Mouse (Mus musculus) adrenal gland, postnatal 14 days (tissue): Measurements from ENCODE around the gene Slco2b1. TPM values are rescaled to one million over a fixed set of nuclear protein-coding genes. Genes with fewer than 3 reads are reported as not detected.
A peak's percentile ranks its signal among the peaks of the same experiment; 100 is the strongest.

Experiments
- DNase-seq: peaks from one replicate; pipeline ENCODE4 v3.0.0; 2021; ENCODE audit warnings: mixed read lengths
- total RNA-seq: library from RNA; stranded (reverse); gene quantifications from 2 replicates; pipeline ENCODE4 v1.2.3, GENCODE M21; 2021

Gene Slco2b1
- total RNA-seq, 1 experiment from 2014 or later: 19.8 TPM

- no peak for DNase-seq
These were observed 61.6 kb downstream of the Slco2b1 start for GRCm38 (mm10) chr7:99649585-99649984.

- DNase-seq: peak; percentile 87
These were observed 62.5 kb downstream of the Slco2b1 start for GRCm38 (mm10) chr7:99648623-99649022.

GRCm38 (mm10) chr7:99644701-99645100, 66.4 kb downstream of the Slco2b1 start:
- DNase-seq: no peak

- DNase-seq: no peak
These were observed 69.1 kb downstream of the Slco2b1 start for GRCm38 (mm10) chr7:99642078-99642477.

- peak; percentile 68 for DNase-seq
These were observed 69.9 kb downstream of the Slco2b1 start for GRCm38 (mm10) chr7:99641245-99641644.

- DNase-seq: peak; percentile 80
These were observed 77.0 kb downstream of the Slco2b1 start for GRCm38 (mm10) chr7:99633966-99634665.

- DNase-seq: no peak
These were observed 78.9 kb downstream of the Slco2b1 start for GRCm38 (mm10) chr7:99632286-99632685.

- no peak for DNase-seq
These were observed 83.8 kb downstream of the Slco2b1 start for GRCm38 (mm10) chr7:99627366-99627765.

GRCm38 (mm10) chr7:99626376-99627270, 84.5 kb downstream of the Slco2b1 start, which contains the start of gene Tpbgl:
TSS of gene Tpbgl (minus strand) at chr7:99627103.
- peak; percentile 83 for DNase-seq

- DNase-seq: peak; percentile 96
These were observed 85.3 kb downstream of the Slco2b1 start for GRCm38 (mm10) chr7:99625722-99626375.

- DNase-seq: peak; percentile 65
These were observed 92.3 kb downstream of the Slco2b1 start for GRCm38 (mm10) chr7:99618860-99619259.

GRCm38 (mm10) chr7:99618264-99618663, 92.9 kb downstream of the Slco2b1 start:
- DNase-seq: no peak

Other genes starting within 250 kb of the Slco2b1 start
- gene Klhl35, start 245.3 kb downstream of the Slco2b1 start, total RNA-seq: 1.3 TPM in 2 replicates
- 563 and 690 TPM in 2 replicates for gene Rps3, start 227.6 kb downstream of the Slco2b1 start, total RNA-seq
- 48.9 and 57.9 TPM in 2 replicates for gene Arrb1, start 175.9 kb downstream of the Slco2b1 start, total RNA-seq
- gene Tpbgl, start 84.2 kb downstream of the Slco2b1 start, total RNA-seq: 14.7 and 16.5 TPM in 2 replicates
- not detected in 2 replicates for gene Olfr520, start 18.9 kb upstream of the Slco2b1 start, total RNA-seq
- not detected in 2 replicates for gene Olfr521, start 52.2 kb upstream of the Slco2b1 start, total RNA-seq
- gene Neu3, start 117.1 kb upstream of the Slco2b1 start, total RNA-seq: 2.6 and 3.3 TPM in 2 replicates
- 1.1 and 2.0 TPM in 2 replicates for gene Xrra1, start 147.8 kb upstream of the Slco2b1 start, total RNA-seq
- 129 and 145 TPM in 2 replicates for gene Spcs2, start 152.1 kb upstream of the Slco2b1 start, total RNA-seq